Mouse (Mus musculus) layer of hippocampus, postnatal 10 days (tissue): ENCODE data around the gene Scarb1. TPM values are rescaled to one million over a fixed set of nuclear protein-coding genes. Genes with fewer than 3 reads are reported as not detected.
A peak's percentile ranks its signal among the peaks of the same experiment; 100 is the strongest.

Experiments used
- DNase-seq, 2 experiments: peaks; one replicate each; pipeline ENCODE4 v3.0.0; 2021; ENCODE audit warnings: low spot score in 2 of 2
- total RNA-seq, 2 experiments: library from RNA; stranded (reverse); gene quantifications; 2 replicates each; pipeline ENCODE4 v1.2.3; 2021

Scarb1 gene
- total RNA-seq, 2 experiments from 2014 or later = 55.4 to 56.7 TPM

DNA sequence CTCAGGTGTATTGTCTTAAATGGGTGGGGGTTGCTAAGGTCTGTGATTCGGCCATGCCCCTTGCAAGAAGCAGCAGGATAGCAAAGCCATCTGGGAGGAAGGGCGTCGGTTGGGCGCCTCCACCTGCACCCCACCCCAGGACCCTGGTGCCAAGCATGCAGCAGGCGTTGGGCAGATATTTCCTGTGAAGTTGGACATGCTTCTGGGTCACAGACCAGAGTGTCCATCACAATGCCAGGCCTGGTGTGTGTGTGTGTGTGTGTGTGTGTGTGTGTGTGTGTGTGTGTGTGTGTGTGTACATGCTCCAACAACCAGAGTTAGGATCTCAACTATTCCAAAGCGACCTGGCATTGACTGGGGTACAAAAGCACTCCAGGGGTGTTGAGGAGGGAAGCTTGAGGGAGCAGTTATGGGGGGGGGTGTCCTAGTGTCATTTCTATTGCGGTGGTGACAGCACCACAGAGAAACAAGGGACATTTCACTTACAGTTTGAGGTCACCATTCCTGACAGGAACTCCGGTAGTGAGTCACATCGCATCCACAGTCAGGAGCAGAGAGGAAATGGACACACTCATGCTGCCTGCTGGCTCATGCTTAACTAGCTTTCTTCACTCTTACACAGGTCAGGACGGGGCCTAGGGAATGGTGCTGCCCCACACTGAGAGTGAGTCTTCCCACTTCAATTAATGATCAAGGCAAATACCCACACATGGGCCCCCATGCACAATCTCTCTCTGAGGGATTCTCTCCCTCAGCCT is 68.5 kb downstream of the Scarb1 start:
- DNase-seq = no peak

DNA sequence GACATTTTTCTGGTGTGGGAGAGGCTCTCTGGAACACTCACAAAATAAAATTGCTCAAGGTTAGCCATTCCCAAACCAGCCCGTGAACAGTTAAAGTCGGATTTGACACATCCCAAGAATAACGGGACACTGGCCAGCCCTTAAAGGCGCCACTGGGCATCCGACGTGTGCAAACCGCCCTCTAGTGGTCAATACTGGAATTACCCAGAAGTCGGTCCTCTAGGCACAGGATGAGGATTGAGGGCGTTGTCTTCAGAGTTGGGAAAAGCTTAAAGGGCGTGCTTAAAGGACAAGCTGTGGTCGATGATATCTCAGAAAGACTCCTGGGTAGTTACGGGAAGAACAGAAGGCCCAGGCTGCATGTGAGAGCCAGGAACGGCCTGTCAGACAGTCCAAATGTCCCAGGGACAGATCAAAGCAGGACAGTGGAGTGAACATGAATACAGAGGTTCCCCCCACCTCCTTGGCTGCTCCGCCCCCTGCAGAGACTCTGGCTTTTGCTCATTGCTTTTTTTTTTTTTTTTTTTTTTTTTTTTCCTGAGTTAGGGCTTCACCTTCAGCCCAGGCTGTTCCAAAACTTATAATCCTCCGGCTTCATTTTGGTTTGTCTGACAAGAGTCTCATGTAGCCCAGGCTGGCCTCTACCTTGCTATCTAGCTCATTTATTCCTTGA is 69.2 kb downstream of the Scarb1 start:
- DNase-seq = peak; percentile 90 to 91

DNA sequence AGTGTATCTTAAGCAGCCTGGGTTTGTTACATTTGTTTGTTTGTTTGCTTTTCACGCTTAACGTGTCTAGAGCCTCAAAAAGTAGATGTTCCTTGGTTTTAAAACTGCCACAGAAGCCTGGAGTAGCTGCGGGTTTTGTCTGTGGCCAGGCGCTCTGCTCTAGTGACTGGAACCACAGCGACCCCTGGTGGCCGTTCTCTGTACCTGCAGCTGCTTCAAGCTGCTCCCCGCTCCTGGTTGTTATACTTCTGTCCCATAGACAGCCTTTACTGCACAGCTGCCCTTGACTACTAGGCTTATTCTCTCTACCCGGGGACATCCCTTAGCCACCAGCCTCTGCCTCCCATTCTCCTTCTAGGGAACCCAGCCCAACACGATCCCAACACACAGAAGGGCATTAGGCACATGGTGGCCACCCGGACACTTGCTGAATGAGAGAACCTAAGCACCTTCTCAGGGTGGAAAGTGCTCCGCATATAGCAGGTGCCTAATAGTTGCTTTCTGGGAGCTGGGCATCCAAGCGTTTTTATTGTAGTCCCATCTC is 70.2 kb downstream of the Scarb1 start:
- peak; percentile 69 to 80 for DNase-seq

DNA sequence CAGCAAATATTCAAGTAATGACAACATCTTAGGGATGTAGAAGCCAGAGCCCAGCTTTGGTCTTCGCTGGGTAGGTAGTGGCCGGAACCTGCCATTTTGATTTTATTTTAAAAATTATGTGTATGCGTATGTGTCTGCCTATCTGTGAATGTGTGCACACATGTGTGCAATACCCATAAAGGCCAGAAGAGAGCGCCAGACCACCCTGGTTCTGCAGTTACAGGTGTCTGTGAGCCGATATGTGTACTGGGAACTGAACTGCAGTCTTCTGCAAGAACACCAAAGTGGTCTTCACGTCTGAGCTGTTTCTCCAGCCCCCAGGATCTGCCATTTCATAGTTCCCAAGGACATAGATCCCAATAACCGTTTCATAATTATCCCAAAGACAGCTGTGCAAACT is 71.1 kb downstream of the Scarb1 start:
- DNase-seq = no peak

DNA sequence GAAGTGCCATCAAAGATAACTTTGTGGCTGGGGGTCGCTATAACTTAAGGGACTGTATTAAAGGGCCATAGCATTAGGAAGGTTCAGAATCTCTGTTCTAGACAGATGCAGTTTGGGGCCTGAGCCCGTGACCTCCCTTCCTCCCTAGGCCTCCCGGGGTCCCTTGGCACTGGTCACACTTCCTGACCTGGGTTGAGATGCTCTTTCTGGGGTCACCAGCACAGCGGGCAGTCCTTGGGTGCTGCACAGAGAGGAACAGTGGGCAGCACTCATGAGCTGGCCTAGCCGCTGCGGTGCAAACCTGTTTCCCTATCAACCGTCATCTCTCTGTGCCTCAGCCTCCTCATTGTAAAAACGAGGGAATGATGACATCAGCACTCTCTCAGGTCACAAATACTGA is 71.5 kb downstream of the Scarb1 start:
- DNase-seq = no peak

DNA sequence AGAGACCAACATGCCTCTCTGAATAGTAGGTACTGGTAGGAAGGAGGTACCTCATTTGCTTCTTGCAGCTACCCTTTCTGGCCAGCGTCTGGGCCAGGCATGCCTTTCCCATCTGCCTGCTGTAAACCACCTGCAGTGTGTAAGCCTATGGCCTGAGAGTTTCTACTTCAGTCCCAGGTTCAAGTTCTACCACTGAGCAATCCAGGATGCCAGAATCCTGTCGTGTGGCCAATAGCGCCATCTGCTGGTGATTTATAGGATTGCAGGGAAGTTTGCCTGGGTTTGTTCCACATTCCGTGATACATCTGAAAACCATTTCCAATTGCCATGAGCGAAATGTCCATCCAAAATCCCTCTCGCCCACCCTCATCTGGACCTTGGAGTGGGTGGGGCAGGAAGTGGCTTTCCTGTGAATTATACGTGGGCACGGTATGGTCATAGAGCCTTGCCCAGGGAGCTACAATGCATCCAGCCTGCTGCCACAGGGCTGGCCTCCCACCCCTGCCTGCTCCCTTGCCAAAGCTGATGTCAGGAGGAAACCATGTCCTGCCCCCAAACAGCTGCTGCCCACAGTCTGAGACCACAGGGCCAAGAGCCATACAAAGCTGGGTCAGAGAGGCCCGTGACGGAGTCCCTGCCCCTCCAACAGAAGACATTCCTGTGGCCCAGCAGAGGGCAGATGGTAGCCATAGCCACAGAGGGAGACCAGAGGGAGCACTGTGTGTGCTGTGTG is 72.7 kb downstream of the Scarb1 start:
- DNase-seq = peak; percentile 92 to 95

DNA sequence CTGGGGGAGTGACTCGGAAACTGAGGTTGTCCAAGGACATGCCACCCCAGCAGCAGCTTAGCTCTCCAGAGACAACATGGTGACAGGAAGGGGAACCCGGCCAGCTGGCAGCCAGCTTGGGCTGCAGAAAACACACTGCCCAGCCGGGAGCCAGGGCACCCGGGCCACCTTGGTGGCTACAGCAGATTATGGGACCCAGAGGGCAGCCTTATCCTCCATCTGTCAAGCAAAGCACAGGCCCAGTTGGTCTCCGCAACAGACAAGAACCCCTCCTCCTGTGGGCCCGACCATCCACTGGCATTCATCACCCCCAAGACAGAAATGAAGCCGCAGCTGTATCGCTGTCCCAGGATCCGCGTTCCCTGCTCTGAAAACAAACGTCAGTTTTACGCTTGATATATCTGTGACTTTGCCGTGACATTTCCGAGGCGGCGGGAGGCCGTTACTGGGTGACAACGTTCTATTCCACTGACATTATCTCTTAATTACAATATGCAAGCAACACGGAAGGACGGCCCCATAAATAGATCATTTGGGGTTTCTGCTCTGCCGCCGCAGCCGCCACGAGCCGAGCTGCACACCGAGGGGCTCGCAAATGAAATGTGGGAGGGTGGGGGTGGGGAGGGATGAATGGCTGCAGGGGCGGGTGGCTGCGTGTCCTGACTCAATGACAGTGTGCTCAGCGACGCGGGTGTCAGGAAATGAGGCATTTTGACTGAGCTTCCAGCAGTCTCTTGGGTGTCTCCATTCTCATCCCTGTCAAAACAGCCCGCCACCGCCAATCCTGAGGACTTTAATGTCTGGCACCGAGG is 73.5 kb downstream of the Scarb1 start:
- peak; percentile 74 to 75 for DNase-seq

- no peak for DNase-seq
These were observed 74.8 kb downstream of the Scarb1 start for GRCm38 (mm10) chr5:125266128-125266527.

DNA sequence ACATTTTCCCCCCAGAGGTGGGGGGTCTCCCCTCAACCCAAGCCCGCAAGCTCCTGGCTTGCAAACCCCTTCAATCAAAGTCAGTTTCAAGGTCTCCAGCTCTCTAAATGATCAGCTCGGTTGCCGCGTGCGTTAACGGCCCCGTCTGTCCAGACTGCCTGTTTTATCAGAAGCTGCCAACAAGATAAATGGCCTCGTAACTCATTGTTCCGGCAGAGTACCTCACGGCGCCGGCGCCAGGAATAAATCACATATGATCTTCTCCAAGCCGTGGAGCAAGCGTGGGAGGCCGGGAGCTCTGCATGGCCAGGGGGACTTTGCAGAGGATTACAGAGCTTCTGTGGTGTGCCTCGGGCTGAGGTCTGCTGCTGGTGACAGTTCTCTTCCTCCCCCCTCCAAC is 76.2 kb downstream of the Scarb1 start:
- no peak for DNase-seq

- DNase-seq = peak; percentile 63 to 68
These were observed 78.3 kb downstream of the Scarb1 start for GRCm38 (mm10) chr5:125262578-125262977.

DNA sequence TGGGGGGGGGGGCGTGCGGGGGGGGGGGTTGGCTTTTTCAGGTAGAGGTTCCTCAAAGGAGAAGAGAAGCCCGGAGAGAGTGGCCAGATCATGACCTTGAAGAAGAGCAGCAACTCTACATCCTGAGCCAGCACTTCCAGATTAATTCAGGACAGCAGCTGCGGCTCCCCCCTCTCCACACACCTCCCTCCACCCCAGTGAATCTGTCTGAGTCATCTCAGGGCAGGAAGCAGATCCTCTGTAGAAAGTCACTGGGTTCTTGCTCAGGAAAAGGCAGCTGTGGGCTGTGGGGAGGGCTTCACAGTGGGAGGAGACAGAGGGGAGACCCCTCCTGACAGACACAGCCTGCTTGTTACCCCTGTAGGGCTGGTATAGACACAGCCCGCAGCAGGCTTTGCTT is 87.0 kb downstream of the Scarb1 start:
- DNase-seq = no peak

- no peak for DNase-seq
These were observed 87.4 kb downstream of the Scarb1 start for GRCm38 (mm10) chr5:125253448-125253847.

GRCm38 (mm10) chr5:125252664-125253063 is 88.2 kb downstream of the Scarb1 start:
- DNase-seq = peak in 1 of 2 experiments; percentile 39

- DNase-seq = no peak
These were observed 88.8 kb downstream of the Scarb1 start for GRCm38 (mm10) chr5:125251885-125252615.

DNA sequence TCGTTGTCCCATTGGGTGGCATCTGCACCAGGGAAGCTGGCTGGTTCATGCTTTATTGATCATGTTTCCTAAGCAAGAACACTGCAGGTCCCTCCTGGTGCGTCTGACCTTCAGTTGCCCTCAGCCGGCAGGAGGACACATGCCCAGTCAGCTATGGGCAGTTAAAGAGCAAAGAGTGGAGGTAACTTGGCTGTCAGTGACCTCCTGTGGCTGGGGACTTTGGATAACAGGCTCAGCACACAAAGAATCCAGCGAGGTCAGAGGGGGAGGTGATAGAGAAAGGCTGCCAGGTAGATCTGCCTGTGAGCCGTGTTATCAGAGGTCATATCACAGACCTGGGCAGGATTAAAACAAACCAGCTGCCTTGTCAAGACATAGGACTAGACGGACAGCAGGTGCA is 91.7 kb downstream of the Scarb1 start:
- DNase-seq = no peak

DNA sequence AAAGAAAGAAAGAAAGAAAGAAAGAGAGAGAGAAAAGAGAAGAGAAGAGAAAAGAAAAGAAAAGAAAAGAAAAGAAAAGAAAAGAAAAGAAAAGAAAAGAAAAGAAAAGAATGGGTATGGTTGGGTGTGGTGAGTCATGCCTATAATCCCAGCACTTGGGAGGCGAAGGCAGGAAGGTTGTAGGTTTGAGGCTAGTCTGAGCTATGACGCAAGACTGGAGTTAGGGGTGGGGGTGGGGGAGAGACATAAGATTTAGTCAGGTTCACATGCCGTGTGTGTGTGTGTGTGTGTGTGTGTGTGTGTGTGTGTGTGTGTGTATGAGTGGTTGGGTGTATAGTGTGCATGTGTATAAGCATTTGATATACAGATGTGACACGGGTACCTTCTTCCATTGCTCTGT is 94.2 kb downstream of the Scarb1 start:
- no peak for DNase-seq

GRCm38 (mm10) chr5:125245534-125246151 is 95.3 kb downstream of the Scarb1 start:
- DNase-seq = peak; percentile 54 to 64

- DNase-seq = no peak
These were observed 95.9 kb downstream of the Scarb1 start for GRCm38 (mm10) chr5:125244825-125245533.

GRCm38 (mm10) chr5:125243928-125244327 is 97.0 kb downstream of the Scarb1 start:
- peak; percentile 91 to 92 for DNase-seq
